Mouse (Mus musculus) liver, embryonic 13.5 days (tissue): ENCODE measurements at regions not wholly inside any gene's neighbourhood (a gene's known extent, or its start where the extent isn't known, plus 50 kb on each side); places are given as distances from the start of the nearest gene placed in this dataset.

ENCODE experiments used
- ATAC-seq: fragments of 200-750 bp; cut with Nextera tagmentation; 2 replicates; pipeline ENCODE4 v1.8.0; 2017; ENCODE audit warnings: low read depth, mild to moderate bottlenecking, moderate number of reproducible peaks, moderate library complexity
- DNase-seq: peaks from one replicate; pipeline ENCODE4 v3.0.0; 2022
- H3K27ac ChIP-seq: fragments of 300-500 bp; sonication (generic); 2 replicates; pipeline ENCODE4 v1.5.1; 2015; ENCODE audit warnings: moderate library complexity, mild to moderate bottlenecking, inconsistent platforms
- H3K27me3 ChIP-seq: fragments of 300-500 bp; sonication (generic); 2 replicates; pipeline ENCODE4 v1.6.1; 2015; ENCODE audit warnings: mild to moderate bottlenecking, inconsistent platforms
- H3K36me3 ChIP-seq: fragments of 300-500 bp; sonication (generic); 2 replicates; pipeline ENCODE4 v1.6.1; 2015; ENCODE audit warnings: mild to moderate bottlenecking, inconsistent platforms
- H3K4me1 ChIP-seq: fragments of 300-500 bp; sonication (generic); replicated peaks from 2 replicates; pipeline ENCODE4 v1.6.1; 2015; ENCODE audit warnings: inconsistent platforms
- H3K4me2 ChIP-seq: fragments of 300-500 bp; sonication (generic); 2 replicates; pipeline ENCODE4 v1.6.1; 2015; ENCODE audit warnings: inconsistent platforms, mild to moderate bottlenecking, moderate library complexity
- H3K4me3 ChIP-seq: fragments of 300-500 bp; sonication (generic); replicated peaks from 2 replicates; pipeline ENCODE4 v1.5.1; 2015; ENCODE audit warnings: mild to moderate bottlenecking, inconsistent platforms
- H3K9ac ChIP-seq: fragments of 300-500 bp; sonication (generic); 2 replicates; pipeline ENCODE4 v1.6.1; 2015; ENCODE audit warnings: mild to moderate bottlenecking, inconsistent platforms
- H3K9me3 ChIP-seq: fragments of 300-500 bp; sonication (generic); replicated peaks from 2 replicates; pipeline ENCODE4 v1.6.1; 2016; ENCODE audit warnings: inconsistent platforms
- WGBS: fragments of 180-500 bp; shearing (Covaris S2); methylation state at CpG from one replicate; pipeline ENCODE4 v1.1.7; 2015; ENCODE audit not compliant: insufficient replicate concordance; 5-methylcytosine and 5-hydroxymethylcytosine counted together

DNA sequence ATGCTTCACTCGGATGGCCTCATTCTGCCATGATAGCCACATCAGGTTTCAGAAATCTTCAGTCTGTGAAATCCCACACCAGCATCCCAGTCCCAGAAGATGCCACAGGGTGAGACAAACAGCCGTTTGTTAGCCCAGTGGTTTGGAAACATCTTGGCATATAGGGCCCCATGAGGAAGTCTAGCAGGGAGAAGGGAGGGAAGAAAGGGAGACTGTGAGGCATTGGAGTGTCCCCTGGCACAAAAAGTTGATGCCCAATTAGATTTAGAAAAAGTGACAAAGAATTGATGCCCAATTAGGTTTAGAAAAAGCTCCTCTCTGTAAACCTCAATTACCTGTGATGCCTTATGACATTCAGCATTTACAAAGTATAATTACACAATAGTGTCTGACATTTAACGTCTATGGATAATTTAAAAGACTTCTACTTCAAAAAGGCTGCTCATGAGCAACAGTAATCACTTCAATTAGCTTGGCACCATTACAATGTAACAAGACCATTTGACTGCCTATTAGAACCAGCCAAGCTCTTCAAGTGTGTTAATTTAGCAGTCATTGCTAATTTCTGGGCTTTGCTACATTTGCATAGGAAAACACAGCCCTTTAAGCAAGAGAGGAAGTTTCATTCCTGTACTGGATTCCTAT is 254.6 kb downstream of the Psat1 start:
- no peak overlapping the region for H3K9ac ChIP-seq
- WGBS: 47% methylated on average over 3 of the region's 3 CpGs
- no peak overlapping the region for H3K4me3 ChIP-seq
- no peaks in the 10 kb centered on the region for H3K4me1 ChIP-seq
- H3K27ac ChIP-seq: no peak overlapping the region
- DNase-seq (no peak), ATAC-seq (no peak)
- H3K36me3 ChIP-seq: no peaks in the 10 kb centered on the region
- no peaks in the 10 kb centered on the region for H3K27me3 ChIP-seq
- H3K4me2 ChIP-seq: no peak overlapping the region
- no peaks in the 10 kb centered on the region for H3K9me3 ChIP-seq

DNA sequence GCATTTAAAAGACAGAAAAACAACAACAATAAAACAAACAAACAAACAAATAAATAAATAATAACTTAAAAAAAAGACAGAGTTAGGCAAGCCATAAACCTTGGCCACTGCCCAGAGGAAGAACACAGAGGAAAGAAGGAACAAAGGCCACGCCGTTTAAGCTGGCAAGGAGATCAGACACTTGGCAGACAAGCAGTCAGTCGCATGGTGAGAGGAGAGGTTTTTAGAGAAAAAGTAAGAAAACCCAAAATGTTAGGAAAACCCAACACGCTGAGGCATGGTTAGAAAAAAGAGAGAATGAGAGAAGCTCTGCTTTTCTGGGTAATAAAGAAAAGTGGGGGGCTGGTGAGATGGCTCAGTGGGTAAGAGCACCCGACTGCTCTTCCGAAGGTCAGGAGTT is 277.1 kb downstream of the Psat1 start:
- H3K9ac ChIP-seq: no peak overlapping the region
- no peak overlapping the region for H3K4me2 ChIP-seq
- 76% methylated on average over 6 of the region's 6 CpGs for WGBS
- H3K4me3 ChIP-seq: no peak overlapping the region
- no peaks in the 10 kb centered on the region for H3K9me3 ChIP-seq
- no peak overlapping the region for H3K27ac ChIP-seq
- no peaks in the 10 kb centered on the region for H3K36me3 ChIP-seq
- ATAC-seq (no peak), DNase-seq (no peak)
- no peaks in the 10 kb centered on the region for H3K27me3 ChIP-seq
- H3K4me1 ChIP-seq: no peaks in the 10 kb centered on the region

DNA sequence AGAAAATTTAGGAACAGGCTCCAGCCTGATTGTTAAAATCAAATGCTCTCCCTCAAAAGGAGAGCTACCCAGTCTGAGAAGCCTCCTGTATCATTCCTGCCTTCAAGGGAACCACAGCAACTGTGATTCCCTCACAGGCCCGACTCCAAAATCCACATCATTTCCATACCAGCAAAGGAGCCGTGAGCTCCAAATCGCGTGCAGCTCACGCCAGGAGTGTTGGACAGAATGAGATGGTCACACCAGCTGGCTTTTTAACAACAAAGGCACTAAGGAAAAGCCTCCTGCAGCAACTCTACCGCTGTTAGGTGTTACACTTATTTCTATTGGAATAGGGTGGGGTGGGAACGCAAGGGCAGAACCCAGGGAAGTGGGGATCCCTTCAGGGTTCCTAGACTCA is 277.6 kb downstream of the Psat1 start:
- no peaks in the 10 kb centered on the region for H3K4me1 ChIP-seq
- H3K4me3 ChIP-seq: no peak overlapping the region
- no peaks in the 10 kb centered on the region for H3K36me3 ChIP-seq
- H3K4me2 ChIP-seq: no peak overlapping the region
- 73% methylated on average over 7 of the region's 7 CpGs for WGBS
- no peak overlapping the region for H3K27ac ChIP-seq
- no peak overlapping the region for H3K9ac ChIP-seq
- H3K27me3 ChIP-seq: no peaks in the 10 kb centered on the region
- ATAC-seq (no peak), DNase-seq (no peak)
- no peaks in the 10 kb centered on the region for H3K9me3 ChIP-seq

DNA sequence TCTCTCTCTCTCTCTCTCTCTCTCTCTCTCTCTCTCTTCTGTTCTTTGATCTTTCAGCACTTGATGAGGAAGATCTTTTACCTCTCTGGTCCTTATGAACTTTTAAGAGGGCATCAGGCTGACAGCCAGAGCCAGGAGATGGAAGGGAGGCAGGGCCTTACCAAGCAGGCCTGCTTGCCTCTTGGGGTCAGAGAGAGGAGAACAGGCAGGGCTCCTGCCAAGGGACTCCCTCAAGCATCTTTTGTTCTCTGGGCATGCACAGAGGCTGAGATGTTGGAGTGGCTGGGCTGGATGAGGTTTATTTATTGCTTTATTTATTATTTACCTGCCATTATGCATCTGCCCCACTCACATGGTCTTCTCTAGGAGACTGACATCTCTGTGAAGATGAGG is 278.5 kb downstream of the Psat1 start:
- Histone ChIP-seq H3K27ac (no peak overlapping the region), H3K9me3 (no peaks in the 10 kb centered on the region), H3K4me1 (no peaks in the 10 kb centered on the region), H3K4me2 (no peak overlapping the region), H3K27me3 (no peaks in the 10 kb centered on the region), H3K4me3 (no peak overlapping the region), H3K36me3 (no peaks in the 10 kb centered on the region), H3K9ac (no peak overlapping the region)
- no peak for ATAC-seq
- no peak for DNase-seq

DNA sequence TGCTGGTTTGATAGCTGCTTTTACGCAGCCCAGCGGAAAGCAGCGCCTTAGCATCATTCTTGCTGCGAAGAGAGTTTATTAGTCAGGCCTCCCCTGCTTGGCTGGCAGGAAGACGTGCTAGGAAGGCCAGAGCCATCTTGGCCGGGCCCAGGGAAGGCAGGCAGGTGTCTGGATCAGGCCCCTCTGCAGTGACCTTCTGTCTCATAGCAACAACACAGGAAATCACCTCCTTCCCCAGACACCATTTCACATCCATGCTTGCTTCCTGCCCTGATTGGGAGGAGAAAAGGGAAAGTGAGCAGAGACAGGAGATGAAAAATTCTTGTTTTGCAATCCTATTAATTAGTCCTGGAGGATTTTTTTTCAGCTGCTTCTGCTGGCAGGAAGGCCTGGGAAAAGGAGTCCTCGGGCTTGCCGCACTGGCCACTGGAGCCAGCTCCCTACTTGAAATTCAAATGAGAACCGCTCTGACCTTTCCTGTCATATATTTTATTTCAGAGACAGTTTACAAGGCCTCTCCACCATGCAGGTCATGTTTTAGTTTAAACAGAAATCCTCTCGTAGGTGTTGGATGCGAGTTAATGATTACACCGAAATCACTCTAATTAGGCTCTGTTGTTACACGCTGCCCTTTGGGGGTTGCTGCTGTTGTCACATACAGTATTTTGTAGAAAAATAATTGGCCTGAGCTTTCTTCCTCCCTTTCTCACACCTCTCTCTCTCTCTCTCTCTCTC is 279.1 kb downstream of the Psat1 start:
- H3K4me1 ChIP-seq: no peaks in the 10 kb centered on the region
- no peak overlapping the region for H3K4me3 ChIP-seq
- H3K27ac ChIP-seq: no peak overlapping the region
- DNase-seq (no peak), ATAC-seq (no peak)
- no peaks in the 10 kb centered on the region for H3K27me3 ChIP-seq
- H3K9ac ChIP-seq: no peak overlapping the region
- WGBS: 62% methylated on average over 13 of the region's 13 CpGs
- H3K36me3 ChIP-seq: no peaks in the 10 kb centered on the region
- no peaks in the 10 kb centered on the region for H3K9me3 ChIP-seq
- H3K4me2 ChIP-seq: no peak overlapping the region

DNA sequence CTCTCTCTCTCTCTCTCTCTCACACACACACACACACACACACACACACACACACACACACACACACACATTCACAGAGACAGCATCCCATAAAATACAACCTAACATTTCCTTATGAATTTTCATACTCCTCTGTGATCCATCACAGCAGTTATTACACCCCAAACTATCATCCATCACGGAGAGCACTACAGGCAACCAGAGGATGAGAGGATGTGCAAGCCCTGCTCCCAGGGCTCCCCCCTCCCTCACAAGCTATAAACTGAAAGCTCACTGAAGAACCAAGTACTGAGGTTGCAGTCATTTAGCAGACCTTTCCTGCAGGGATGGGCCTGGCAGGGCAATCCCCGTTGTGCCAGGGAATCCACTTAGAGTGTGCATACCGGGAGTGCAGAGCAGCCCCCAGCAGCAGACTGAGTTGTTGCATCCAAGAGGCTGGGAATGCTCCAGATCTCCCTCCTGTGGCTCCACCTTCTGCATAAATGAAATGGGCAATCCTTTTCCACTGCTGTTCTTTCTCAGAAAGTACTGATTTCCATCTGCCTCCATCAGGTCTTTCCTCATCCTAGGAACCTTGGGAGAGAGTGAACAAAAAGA is 283.4 kb downstream of the Psat1 start:
- no peak overlapping the region for H3K4me2 ChIP-seq
- H3K27ac ChIP-seq: no peak overlapping the region
- no peak overlapping the region for H3K4me3 ChIP-seq
- H3K9ac ChIP-seq: no peak overlapping the region
- no peak for DNase-seq
- H3K4me1 ChIP-seq: no peaks in the 10 kb centered on the region
- H3K27me3 ChIP-seq: no peaks in the 10 kb centered on the region
- no peak for ATAC-seq
- H3K9me3 ChIP-seq: no peaks in the 10 kb centered on the region
- 47% methylated on average over 3 of the region's 3 CpGs for whole genome bisulfite sequencing
- H3K36me3 ChIP-seq: no peaks in the 10 kb centered on the region

DNA sequence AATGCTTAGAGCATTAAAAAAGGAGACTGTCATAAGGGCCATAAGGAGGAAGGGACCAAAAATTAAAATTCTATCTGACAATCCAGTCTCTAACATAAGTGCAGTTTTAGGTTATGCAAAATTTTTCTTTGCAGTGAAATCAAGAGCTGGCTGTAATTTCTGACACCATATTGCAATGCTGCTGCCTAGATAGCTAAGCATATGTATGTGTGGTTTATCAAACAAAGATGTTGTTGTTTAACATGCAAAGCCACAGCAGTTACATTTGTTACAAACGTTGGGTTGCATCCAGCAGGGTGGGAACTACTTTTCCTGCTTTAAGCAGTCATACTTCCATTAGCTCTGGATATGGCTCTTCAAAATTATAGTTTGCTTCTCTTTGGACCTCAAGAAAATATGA is 288.5 kb downstream of the Psat1 start:
- WGBS: 45% methylated on average over 1 of the region's 1 CpGs
- no peak for ATAC-seq
- H3K4me3 ChIP-seq: no peak overlapping the region

DNA sequence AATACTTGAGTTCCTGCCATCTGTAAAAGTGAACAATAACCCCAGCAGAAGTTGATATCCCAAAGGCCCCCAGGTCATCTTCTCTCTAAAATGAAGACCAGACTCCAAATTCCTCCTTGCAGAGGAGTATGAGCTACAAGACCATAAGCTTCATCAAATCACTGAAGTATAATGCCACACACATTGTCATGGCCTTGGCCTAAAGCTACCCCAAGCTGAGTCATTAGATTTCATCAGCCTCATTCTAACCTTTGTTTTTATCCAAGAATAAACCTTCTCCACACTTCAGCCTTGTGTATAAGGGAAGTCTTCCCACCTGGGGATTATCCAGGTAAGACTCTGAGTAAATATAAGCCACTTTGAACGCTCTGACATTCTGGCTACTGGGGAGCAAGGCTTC is 289.3 kb downstream of the Psat1 start:
- Histone ChIP-seq H3K27ac (no peak overlapping the region), H3K27me3 (no peaks in the 10 kb centered on the region), H3K4me1 (no peaks in the 10 kb centered on the region), H3K36me3 (no peaks in the 10 kb centered on the region), H3K9ac (no peak overlapping the region), H3K4me2 (no peak overlapping the region), H3K9me3 (no peaks in the 10 kb centered on the region), H3K4me3 (no peak overlapping the region)
- ATAC-seq (no peak), DNase-seq (no peak)
- 78% methylated on average over 1 of the region's 1 CpGs for WGBS

More for the DNA sequence above, 288.5 kb downstream of the Psat1 start:
- no peaks in the 10 kb centered on the region for H3K27me3 ChIP-seq
- no peaks in the 10 kb centered on the region for H3K9me3 ChIP-seq
- no peaks in the 10 kb centered on the region for H3K36me3 ChIP-seq
- H3K9ac ChIP-seq: no peak overlapping the region
- no peak for DNase-seq
- no peaks in the 10 kb centered on the region for H3K4me1 ChIP-seq
- no peak overlapping the region for H3K4me2 ChIP-seq
- H3K27ac ChIP-seq: no peak overlapping the region

DNA sequence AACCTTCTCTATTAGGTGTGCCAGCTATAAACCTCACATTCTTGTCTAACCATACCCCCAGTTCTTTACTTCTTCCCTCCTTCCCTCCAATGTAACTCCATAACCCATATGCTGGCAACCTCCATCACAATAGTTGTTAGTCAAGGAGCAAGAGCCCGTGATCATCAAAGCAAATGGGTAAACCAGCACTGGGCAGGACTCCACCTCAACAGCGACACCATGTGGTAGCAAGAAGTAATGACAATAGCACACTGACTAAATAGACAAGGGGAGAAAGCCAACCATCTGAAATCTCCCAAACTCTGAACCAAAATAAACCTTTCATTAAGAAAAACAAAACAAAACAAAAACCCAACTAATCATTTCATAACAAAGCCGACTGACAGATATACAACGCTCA is 297.8 kb downstream of the Psat1 start:
- H3K9me3 ChIP-seq: no peaks in the 10 kb centered on the region
- no peak overlapping the region for H3K9ac ChIP-seq
- WGBS: 19% methylated on average over 4 of the region's 4 CpGs
- DNase-seq: no peak
- no peak overlapping the region for H3K4me2 ChIP-seq
- no peak overlapping the region for H3K4me3 ChIP-seq
- no peak for ATAC-seq
- H3K4me1 ChIP-seq: no peaks in the 10 kb centered on the region
- H3K36me3 ChIP-seq: no peaks in the 10 kb centered on the region
- no peak overlapping the region for H3K27ac ChIP-seq
- no peaks in the 10 kb centered on the region for H3K27me3 ChIP-seq

DNA sequence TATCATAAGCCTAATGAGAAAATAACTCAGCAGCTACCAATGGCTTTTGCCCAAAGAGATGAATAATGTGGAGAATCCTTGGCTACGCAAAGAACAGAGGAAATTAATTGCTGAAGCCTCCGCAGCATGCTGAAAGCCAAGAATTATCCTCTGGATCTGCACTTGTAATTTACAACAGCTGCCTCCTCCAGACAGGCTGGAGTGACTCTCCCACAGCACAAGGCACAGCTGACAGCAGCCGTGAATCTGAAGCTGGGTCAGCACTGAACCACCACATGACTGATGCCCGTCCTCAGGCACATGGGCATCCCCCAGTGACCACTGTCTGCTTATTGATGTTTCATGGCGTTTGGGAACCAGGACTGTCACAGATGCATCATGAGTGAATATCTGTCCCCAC is 299.8 kb downstream of the Psat1 start:
- H3K27ac ChIP-seq: no peak overlapping the region
- WGBS: 66% methylated on average over 5 of the region's 5 CpGs
- H3K27me3 ChIP-seq: no peaks in the 10 kb centered on the region
- no peak overlapping the region for H3K4me2 ChIP-seq
- no peak overlapping the region for H3K9ac ChIP-seq
- H3K4me3 ChIP-seq: no peak overlapping the region
- DNase-seq: no peak
- H3K36me3 ChIP-seq: no peaks in the 10 kb centered on the region
- ATAC-seq: no peak
- H3K9me3 ChIP-seq: no peaks in the 10 kb centered on the region
- no peaks in the 10 kb centered on the region for H3K4me1 ChIP-seq

DNA sequence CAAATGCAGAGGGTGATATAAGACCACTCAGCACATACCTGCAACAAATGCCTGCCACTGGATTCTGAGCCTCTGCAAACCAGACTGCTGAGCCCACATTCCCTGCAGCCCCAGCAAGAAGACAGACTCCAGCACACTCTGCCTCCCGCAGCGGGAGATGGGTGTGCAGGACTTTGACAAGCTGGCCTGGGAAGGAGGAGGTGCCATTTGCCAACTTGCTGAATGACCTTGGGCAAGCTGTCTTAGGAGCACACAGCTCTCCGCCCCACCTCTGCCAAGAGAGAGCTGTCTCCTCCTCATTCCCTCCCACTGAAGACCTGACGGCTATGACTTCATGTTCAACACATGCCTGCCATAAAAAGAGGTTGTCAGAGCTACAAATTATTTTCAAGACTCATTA is 302.4 kb downstream of the Psat1 start:
- Histone ChIP-seq H3K4me1 (no peaks in the 10 kb centered on the region), H3K27me3 (no peaks in the 10 kb centered on the region), H3K9ac (no peak overlapping the region), H3K4me3 (no peak overlapping the region), H3K4me2 (no peak overlapping the region), H3K27ac (no peak overlapping the region), H3K36me3 (no peaks in the 10 kb centered on the region), H3K9me3 (no peaks in the 10 kb centered on the region)
- DNase-seq (no peak), ATAC-seq (no peak)
- 67% methylated on average over 4 of the region's 4 CpGs for WGBS
